38 mouse cellular contexts compared by ENCODE assay signal in the genomic region with DNA sequence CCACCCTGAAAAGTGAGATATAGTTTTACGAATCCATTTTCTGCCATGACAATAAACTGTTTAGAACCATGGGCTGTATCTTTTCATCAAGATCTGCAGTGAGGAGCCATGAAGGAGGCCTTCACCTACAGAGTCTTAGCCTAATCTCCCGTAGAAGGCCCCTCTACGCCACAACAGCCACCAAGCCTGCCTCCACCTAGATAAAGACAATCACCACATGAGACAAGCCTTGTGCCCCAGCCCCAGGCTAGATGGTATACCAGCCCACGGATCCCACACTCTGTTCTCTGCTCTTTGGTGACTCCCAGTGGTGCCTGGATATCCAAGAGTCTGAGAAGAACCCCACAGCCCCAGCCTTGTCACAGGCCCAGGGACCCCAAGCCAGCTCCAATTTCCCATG. TPM values are rescaled to one million over a fixed set of nuclear protein-coding genes. Genes with fewer than 3 reads are reported as not detected.
DNase-seq lines count a peak whose midpoint lies in the region; ATAC-seq lines count a peak whose summit lies in the region.
"Had no signal": no experiment of that assay in that cellular context is flagged by ENCODE, and none has a peak within 500 bp of the region (broad histone marks: within the 10 kb centered on the region; RNA-seq: fewer than 3 reads in every experiment).

No protein-coding gene starts in this region.

- 56% methylated on average over 4 of the region's 4 CpGs for WGBS in liver, embryonic 11.5 days
- WGBS in liver, embryonic 16.5 days (ENCODE audit: insufficient replicate concordance): 30% methylated on average over 4 of the region's 4 CpGs
- 92% methylated on average over 4 of the region's 4 CpGs for WGBS in hindbrain, embryonic 10.5 days

- H3K4me2 ChIP-seq in liver, embryonic 11.5 days: no peak overlapping the region
- no peak overlapping the region for H3K4me2 ChIP-seq in liver, embryonic 16.5 days (ENCODE audit: low read depth, low read length)
- H3K4me2 ChIP-seq: embryonic facial prominence, embryonic 15.5 days; forebrain, embryonic 12.5 days; heart, embryonic 11.5 days; hindbrain, embryonic 14.5 days; kidney, embryonic 15.5 days; lung, embryonic 14.5 days; midbrain, embryonic 11.5 days; neural tube, embryonic 12.5 days had no signal

- DNase-seq in c-Kit-positive CD71-positive TER-119-negative erythroid progenitor cells, embryonic 14.5 days (ENCODE audit: low read depth): peak; percentile 35
- no peak for DNase-seq in liver, embryonic 11.5 days (ENCODE audit: low spot score)
- no peak for DNase-seq in hindbrain, embryonic 10.5 days (ENCODE audit: low spot score)
- no peak for DNase-seq in adrenal gland, postnatal 14 days
- DNase-seq in adrenal gland, postnatal 10 days: no peak
- DNase-seq: adrenal gland, postnatal 36 days; cerebellum, postnatal 14 days; forebrain, postnatal 0 days; gastrocnemius, postnatal 14 days; heart, postnatal 4 days; kidney, adult 18-20 months; left cerebral cortex, postnatal 4 days; lung, embryonic 14.5 days; lung, postnatal 14 days; right cerebral cortex, adult 18-20 months; spleen, adult 18-20 months; thymus, postnatal 4 days had no signal

- no peak overlapping the region for H3K9ac ChIP-seq in liver, embryonic 11.5 days (ENCODE audit: low read depth, low read length)
- H3K9ac ChIP-seq in liver, embryonic 16.5 days (ENCODE audit: low read depth, low read length): no peak overlapping the region
- H3K9ac ChIP-seq: embryonic facial prominence, embryonic 15.5 days; forebrain, embryonic 12.5 days; forebrain, postnatal 0 days; hindbrain, embryonic 14.5 days; kidney, embryonic 15.5 days; lung, embryonic 14.5 days; neural tube, embryonic 12.5 days had no signal

- peaks cover 13% of the 10 kb centered on the region for H3K9me3 ChIP-seq in liver, embryonic 11.5 days (ENCODE audit: control insufficient read depth, low read length)
- no peaks in the 10 kb centered on the region; the same call in none of the 2 replicates for H3K9me3 ChIP-seq in liver, embryonic 16.5 days (replicated peaks; ENCODE audit: control insufficient read depth, low read length)
- H3K9me3 ChIP-seq in hindbrain, embryonic 10.5 days: peaks cover 18% of the 10 kb centered on the region; the same call in 1 of the 2 replicates
- H3K9me3 ChIP-seq: forebrain, embryonic 12.5 days had no signal

- H3K4me1 ChIP-seq in liver, embryonic 11.5 days (replicated peaks; ENCODE audit: control insufficient read depth, insufficient read depth, low read length): no peaks in the 10 kb centered on the region
- no peaks in the 10 kb centered on the region for H3K4me1 ChIP-seq in liver, embryonic 16.5 days (ENCODE audit: control insufficient read depth, low read depth, low read length)
- H3K4me1 ChIP-seq in hindbrain, embryonic 10.5 days (replicated peaks): no peaks in the 10 kb centered on the region
- H3K4me1 ChIP-seq: embryonic facial prominence, embryonic 10.5 days; embryonic facial prominence, embryonic 15.5 days; forebrain, embryonic 12.5 days; kidney, embryonic 15.5 days; neural tube, embryonic 12.5 days had no signal

- no peak overlapping the region for H3K4me3 ChIP-seq in liver, embryonic 11.5 days (ENCODE audit: low read depth, low read length)
- H3K4me3 ChIP-seq in liver, embryonic 16.5 days (ENCODE audit: low read depth, low read length): no peak overlapping the region
- H3K4me3 ChIP-seq in hindbrain, embryonic 10.5 days: no peak overlapping the region
- H3K4me3 ChIP-seq: embryonic facial prominence, embryonic 10.5 days; embryonic facial prominence, embryonic 15.5 days; forebrain, embryonic 12.5 days; kidney, embryonic 15.5 days; layer of hippocampus, adult 2 months; myocyte; neural tube, embryonic 12.5 days had no signal

- peak overlapping the region; percentile 52; the same call in 1 of the 2 replicates for H3K27ac ChIP-seq in liver, embryonic 11.5 days (ENCODE audit: low read depth, low read length)
- H3K27ac ChIP-seq in liver, embryonic 16.5 days (ENCODE audit: low read length): no peak overlapping the region
- no peak overlapping the region for H3K27ac ChIP-seq in hindbrain, embryonic 10.5 days
- H3K27ac ChIP-seq: embryonic facial prominence, embryonic 10.5 days; embryonic facial prominence, embryonic 15.5 days; forebrain, embryonic 12.5 days; hindbrain, embryonic 14.5 days; kidney, embryonic 15.5 days; layer of hippocampus, adult 2 months; neural tube, embryonic 12.5 days had no signal

- ATAC-seq in liver, embryonic 11.5 days (replicated peaks; ENCODE audit: low FRiP score): peak; percentile 90
- peak; percentile 80 for ATAC-seq in liver, embryonic 16.5 days (ENCODE audit: low read depth)
- ATAC-seq: forebrain, postnatal 0 days; inflammation-experienced regulatory T-cells, adult 6 months; Patski had no signal

- H3K36me3 ChIP-seq in liver, embryonic 11.5 days (ENCODE audit: control insufficient read depth, insufficient read depth, low read length): peaks cover 28% of the 10 kb centered on the region
- no peaks in the 10 kb centered on the region for H3K36me3 ChIP-seq in liver, embryonic 16.5 days (ENCODE audit: control insufficient read depth, insufficient read depth)
- H3K36me3 ChIP-seq in hindbrain, embryonic 10.5 days: peaks cover 44% of the 10 kb centered on the region
- H3K36me3 ChIP-seq: forebrain, embryonic 12.5 days; neural tube, embryonic 12.5 days had no signal

- no peaks in the 10 kb centered on the region for H3K27me3 ChIP-seq in liver, embryonic 11.5 days (replicated peaks; ENCODE audit: control insufficient read depth, insufficient read depth, low read length)
- H3K27me3 ChIP-seq in liver, embryonic 16.5 days (ENCODE audit: control insufficient read depth, insufficient read depth, low read depth, low read length): no peaks in the 10 kb centered on the region
- H3K27me3 ChIP-seq in hindbrain, embryonic 10.5 days (ENCODE audit: insufficient read depth, poor library complexity, severe bottlenecking): no peaks in the 10 kb centered on the region
- H3K27me3 ChIP-seq: CH12.LX; embryonic facial prominence, embryonic 15.5 days; forebrain, embryonic 12.5 days; kidney, embryonic 15.5 days; neural tube, embryonic 12.5 days; Patski had no signal

RNA-seq across cellular contexts. Expression of a gene that starts 46.4 kb away (rescaled TPM):
- 41.8 and 43.7 TPM in 2 replicates for polyA plus RNA-seq in liver, embryonic 11.5 days (2014; fragmentation: Nextera tagmentation; extraction: Ambion mirVana)
- polyA plus RNA-seq in liver, embryonic 16.5 days (2015; fragmentation: Nextera tagmentation; extraction: Ambion mirVana): 15.3 and 17.7 TPM in 2 replicates
- 17.3 and 20.8 TPM in 2 replicates for polyA plus RNA-seq in hindbrain, embryonic 10.5 days (2016; fragmentation: Nextera tagmentation; extraction: Ambion mirVana)
- 65.2 and 75.4 TPM in 2 replicates for total RNA-seq in adrenal gland, postnatal 14 days (2021)
- 10 to 100 TPM; 60.7 to 77.0 TPM for total RNA-seq in adrenal gland, postnatal 10 days (2021)

RNA-seq across cellular contexts. Expression of a gene that starts 52.1 kb away (rescaled TPM):
- 0.25 and 0.36 TPM in 2 replicates for polyA plus RNA-seq in liver, embryonic 11.5 days (2014; fragmentation: Nextera tagmentation; extraction: Ambion mirVana)
- polyA plus RNA-seq in liver, embryonic 16.5 days (2015; fragmentation: Nextera tagmentation; extraction: Ambion mirVana): 0.19 and 0.22 TPM in 2 replicates
- polyA plus RNA-seq in hindbrain, embryonic 10.5 days (2016; fragmentation: Nextera tagmentation; extraction: Ambion mirVana): 0.22 and 0.89 TPM in 2 replicates
- not detected in 2 replicates for total RNA-seq in adrenal gland, postnatal 14 days (2021)
- under 1 TPM in 1 of 2 experiments, not detected in 1; 0.60 TPM for total RNA-seq in adrenal gland, postnatal 10 days (2021)
- total RNA-seq: adrenal gland, postnatal 36 days; CH12.LX; ES-E14; granulocyte monocyte progenitor cell, adult 5-6 weeks; midbrain, postnatal 0 days had no signal
- polyA plus RNA-seq: C2C12; midbrain, embryonic 11.5 days; Patski had no signal

RNA-seq across cellular contexts. Expression of a gene that starts 59.9 kb away (rescaled TPM):
- polyA plus RNA-seq in liver, embryonic 11.5 days (2014; fragmentation: Nextera tagmentation; extraction: Ambion mirVana): not detected in 2 replicates
- not detected in 2 replicates for polyA plus RNA-seq in liver, embryonic 16.5 days (2015; fragmentation: Nextera tagmentation; extraction: Ambion mirVana)
- not detected in 2 replicates for polyA plus RNA-seq in hindbrain, embryonic 10.5 days (2016; fragmentation: Nextera tagmentation; extraction: Ambion mirVana)
- total RNA-seq in adrenal gland, postnatal 14 days (2021): 0.19 TPM in 2 replicates
- total RNA-seq in adrenal gland, postnatal 10 days (2021): under 1 TPM; 0.27 to 0.58 TPM
- total RNA-seq: CH12.LX; ES-E14; forebrain, postnatal 0 days; granulocyte monocyte progenitor cell, adult 5-6 weeks; layer of hippocampus, postnatal 14 days; left cerebral cortex, postnatal 4 days; midbrain, postnatal 0 days had no signal
- polyA plus RNA-seq: C2C12; embryonic facial prominence, embryonic 10.5 days; forebrain, embryonic 12.5 days; forebrain, postnatal 0 days; heart, embryonic 16.5 days; hindbrain, embryonic 14.5 days; inflammation-experienced regulatory T-cells, adult 6 months; kidney, embryonic 15.5 days; lung, embryonic 14.5 days; midbrain, embryonic 11.5 days; midbrain, postnatal 0 days; myocyte; neural tube, embryonic 12.5 days; Patski; thymus, postnatal 0 days had no signal
